Mouse (Mus musculus): ENCODE results near the gene Tmem215.

Tmem215 gene

GRCm38 (mm10) chr4:40471880-40472279, at the start of gene Tmem215:
Gene Tmem215, plus strand, starts transcription at chr4:40472180.
- no peak for DNase-seq (ENCODE audit: low spot score)

- DNase-seq (ENCODE audit: low spot score), result no peak
Measured at GRCm38 (mm10) chr4:40431916-40432315, 40.1 kb upstream of the Tmem215 start.

- no peak for DNase-seq (ENCODE audit: low spot score)
Measured at GRCm38 (mm10) chr4:40433379-40433778, 38.6 kb upstream of the Tmem215 start.

GRCm38 (mm10) chr4:40434388-40434787, 37.6 kb upstream of the Tmem215 start:
- DNase-seq (ENCODE audit: low spot score), result no peak

- DNase-seq (ENCODE audit: low spot score), result no peak
Measured at GRCm38 (mm10) chr4:40443565-40443964, 28.4 kb upstream of the Tmem215 start.

GRCm38 (mm10) chr4:40472700-40473530, 935 bp downstream of the Tmem215 start:
- DNase-seq (ENCODE audit: low spot score), result peak; percentile 56

- DNase-seq (ENCODE audit: low spot score), result no peak
Measured at GRCm38 (mm10) chr4:40473911-40474310, 1.9 kb downstream of the Tmem215 start.

GRCm38 (mm10) chr4:40477963-40478362, 6.0 kb downstream of the Tmem215 start:
- no peak for DNase-seq (ENCODE audit: low spot score)

GRCm38 (mm10) chr4:40486546-40486945, 14.6 kb downstream of the Tmem215 start:
- DNase-seq (ENCODE audit: low spot score), result no peak

GRCm38 (mm10) chr4:40491731-40492130, 19.8 kb downstream of the Tmem215 start:
- no peak for DNase-seq (ENCODE audit: low spot score)

- no peak for DNase-seq (ENCODE audit: low spot score)
Measured at GRCm38 (mm10) chr4:40496354-40496753, 24.4 kb downstream of the Tmem215 start.

GRCm38 (mm10) chr4:40496828-40497227, 24.8 kb downstream of the Tmem215 start:
- no peak for DNase-seq (ENCODE audit: low spot score)

- DNase-seq (ENCODE audit: low spot score), result no peak
Measured at GRCm38 (mm10) chr4:40499812-40500591, 28.0 kb downstream of the Tmem215 start.

- no peak for DNase-seq (ENCODE audit: low spot score)
Measured at GRCm38 (mm10) chr4:40502459-40502858, 30.5 kb downstream of the Tmem215 start.

- no peak for DNase-seq (ENCODE audit: low spot score)
Measured at GRCm38 (mm10) chr4:40509534-40509933, 37.6 kb downstream of the Tmem215 start.

GRCm38 (mm10) chr4:40513235-40513634, 41.3 kb downstream of the Tmem215 start:
- no peak for DNase-seq (ENCODE audit: low spot score)

- no peak for DNase-seq (ENCODE audit: low spot score)
Measured at GRCm38 (mm10) chr4:40518545-40519324, 46.8 kb downstream of the Tmem215 start.
